In the genomic region with DNA sequence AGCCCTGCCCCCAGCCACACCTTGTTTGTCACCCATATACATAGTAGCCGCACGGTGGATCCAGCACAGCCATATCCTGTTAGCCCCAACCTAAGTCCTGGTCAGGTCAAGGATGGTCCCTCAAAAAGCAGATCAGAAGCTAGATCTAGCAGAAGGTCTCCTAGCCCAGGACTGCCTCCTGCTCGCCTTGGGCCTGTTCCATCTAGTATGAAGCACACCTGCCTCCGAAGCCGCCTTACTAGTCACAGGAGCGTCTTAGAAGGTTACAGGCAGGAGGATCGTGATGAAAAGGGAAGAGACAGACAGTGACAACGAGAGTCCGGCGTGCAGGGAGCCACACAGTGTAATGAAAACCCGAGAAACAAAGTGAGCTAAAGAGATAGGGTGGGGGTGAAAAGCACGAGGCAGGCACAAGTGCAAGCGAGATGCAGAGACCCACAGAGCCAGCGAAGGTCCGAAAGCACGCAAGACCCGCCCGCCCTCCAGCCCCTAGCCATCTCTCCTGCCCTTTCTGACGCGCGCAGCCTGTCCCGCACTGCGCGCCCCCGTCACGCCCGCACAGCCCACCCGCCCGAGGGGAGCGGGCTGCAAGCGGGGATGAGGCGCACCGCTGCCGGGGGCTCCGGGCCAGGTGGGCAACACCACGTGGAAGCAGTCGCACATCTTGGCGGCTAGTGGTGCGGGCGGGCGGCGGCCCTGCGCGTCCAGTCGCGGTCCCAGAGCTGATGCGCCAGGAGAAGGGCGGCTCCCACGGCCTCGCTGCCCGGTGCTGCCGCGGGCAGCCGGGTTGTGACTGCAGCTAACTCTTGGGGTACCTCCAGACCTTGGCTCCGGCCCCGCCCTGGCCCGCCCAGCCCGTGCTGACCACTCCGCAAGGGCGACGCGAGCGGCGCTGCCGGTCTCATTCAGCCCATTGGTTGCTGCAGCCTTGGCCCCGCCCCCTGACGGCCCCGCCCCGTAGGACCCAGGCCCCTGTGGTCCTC, we compare ENCODE assay signal across 8 mouse cellular contexts. TPM values are rescaled to one million over a fixed set of nuclear protein-coding genes. Genes with fewer than 3 reads are reported as not detected.
DNase-seq lines count a peak whose midpoint lies in the region; ATAC-seq and TF ChIP-seq lines count a peak whose summit lies in the region.

A gene (minus strand): TSS at position 794 of the 983 bp plus-strand sequence.

- 5% methylated on average over 54 of the region's 69 CpGs for WGBS in lung, adult 2 months
- WGBS in midbrain, postnatal 0 days: 5% methylated on average over 46 of the region's 69 CpGs

- no peaks in the 10 kb centered on the region for H3K36me3 ChIP-seq in midbrain, postnatal 0 days (ENCODE audit: insufficient read depth, low read length)

- peak within 1 kb of the TSS; percentile 98 for H3K4me2 ChIP-seq in midbrain, postnatal 0 days (ENCODE audit: low read depth, low read length, poor library complexity, severe bottlenecking)

- TF ChIP-seq CTCF in lung, adult 2 months (IDR thresholded peaks at IDR 0.05; ENCODE audit: insufficient read depth, low read length): no peak
- TF ChIP-seq CTCF in brain, embryonic 14.5 days (IDR thresholded peaks at IDR 0.05; ENCODE audit: borderline replicate concordance, extremely low read depth, insufficient read depth, insufficient read length): no peak
- no peak for TF ChIP-seq CTCF in midbrain, postnatal 0 days (IDR thresholded peaks at IDR 0.05)

- ATAC-seq in granulocyte monocyte progenitor cell, adult 5-6 weeks (replicated peaks; ENCODE audit: poor library complexity, severe bottlenecking): peak; percentile 56
- peak; percentile 50 for ATAC-seq in midbrain, postnatal 0 days (ENCODE audit: low FRiP score)

- no peak for TF ChIP-seq POLR2A in lung, adult 2 months (IDR thresholded peaks at IDR 0.05; ENCODE audit: borderline replicate concordance, extremely low read depth, low read depth, low read length)
- no peak for TF ChIP-seq POLR2A in brain, embryonic 14.5 days (IDR thresholded peaks at IDR 0.05; ENCODE audit: borderline replicate concordance, extremely low read depth, insufficient read depth, insufficient read length, poor library complexity, severe bottlenecking)

- H3K4me3 ChIP-seq in lung, adult 2 months (replicated peaks; ENCODE audit: extremely low read depth, low read depth, low read length): no peak within 1 kb of the TSS
- peak within 1 kb of the TSS; percentile 48 for H3K4me3 ChIP-seq in midbrain, postnatal 0 days (ENCODE audit: low read depth, low read length)

- no peaks in the 10 kb centered on the region for H3K9me3 ChIP-seq in midbrain, postnatal 0 days (ENCODE audit: low read length)

- H3K9ac ChIP-seq in midbrain, postnatal 0 days (replicated peaks; ENCODE audit: low read length, poor library complexity, severe bottlenecking): peak within 1 kb of the TSS; percentile 63

- DNase-seq in lung, adult 2 months: no peak
- DNase-seq in lung, postnatal 25 days (ENCODE audit: low spot score): no peak
- peak; percentile 65 for DNase-seq in brain, embryonic 14.5 days (ENCODE audit: low read depth)
- DNase-seq in kidney, postnatal 10 days: peak; percentile 70
- DNase-seq in midbrain, postnatal 0 days (ENCODE audit: low spot score): peak; percentile 52
- DNase-seq in thymus, postnatal 4 days: no peak
- no peak for DNase-seq in B cell, adult 2 months

- H3K27ac ChIP-seq in midbrain, postnatal 0 days (ENCODE audit: low read depth, low read length): no peak within 1 kb of the TSS

- peaks cover 7% of the 10 kb centered on the region; the same call in 1 of the 2 replicates for H3K27me3 ChIP-seq in midbrain, postnatal 0 days (ENCODE audit: insufficient read depth, low read length)

- H3K4me1 ChIP-seq in lung, adult 2 months (ENCODE audit: control insufficient read depth, insufficient read depth, low read length): peaks cover 14% of the 10 kb centered on the region; the same call in 1 of the 2 replicates
- peaks cover 5% of the 10 kb centered on the region; the same call in 1 of the 2 replicates for H3K4me1 ChIP-seq in midbrain, postnatal 0 days (ENCODE audit: insufficient read depth, low read length)

RNA-seq across cellular contexts. Expression of the gene that starts here (rescaled TPM):
- 9.3 and 13.3 TPM in 2 replicates for polyA plus RNA-seq in lung, adult 2 months (2012; rRNA removed)
- 1.1 and 1.6 TPM in 2 replicates for polyA plus RNA-seq in brain, embryonic 14.5 days (2012; rRNA removed)
- total RNA-seq in granulocyte monocyte progenitor cell, adult 5-6 weeks (2014; fragmentation: Nextera tagmentation): not detected in 2 replicates
- not detected in 2 replicates for total RNA-seq in granulocyte monocyte progenitor cell, adult 5-6 weeks (2017)
- total RNA-seq in midbrain, postnatal 0 days (2014; rRNA removed): 5.1 and 6.1 TPM in 2 replicates
- 1.6 and 1.9 TPM in 2 replicates for polyA plus RNA-seq in midbrain, postnatal 0 days (2015; fragmentation: Nextera tagmentation; extraction: Ambion mirVana)

Comparison
In these comparisons a context has a peak if more than half of its experiments do, and no peak if none do; other contexts are left out.
1. Peak in ATAC-seq in granulocyte monocyte progenitor cell, adult 5-6 weeks; RNA of the gene not detected or under 1 TPM.
2. DNase-seq: peak in brain, embryonic 14.5 days (single experiment), kidney, postnatal 10 days (single experiment) and midbrain, postnatal 0 days (single experiment); none in lung, adult 2 months (single experiment), lung, postnatal 25 days (single experiment), thymus, postnatal 4 days (single experiment) and B cell, adult 2 months (0 of 2).